Mouse (Mus musculus) layer of hippocampus, postnatal 10 days (tissue): ENCODE data around the gene Aftph. TPM values are rescaled to one million over a fixed set of nuclear protein-coding genes. Genes with fewer than 3 reads are reported as not detected.
"Not testable (repeated sequence)": the region's sequence is repeated elsewhere in the genome, so short reads cannot be mapped to it uniquely, and the experiment has no call there.

Experiments
- DNase-seq, 2 experiments: peaks; one replicate each; pipeline ENCODE4 v3.0.0; 2021; ENCODE audit warnings: low spot score in 2 of 2
- long read RNA-seq: library from polyadenylated mRNA; stranded (forward); transcript quantifications from one replicate; pipeline ENCODE4 v2.0.0, GENCODE M21; 2023
- total RNA-seq, 2 experiments: library from RNA; stranded (reverse); gene quantifications; 2 replicates each; pipeline ENCODE4 v1.2.3; 2021

Aftph gene
- 10 to 100 TPM; 49.7 to 58.5 TPM for total RNA-seq
- long read RNA-seq, transcript Aftph-201 (9 exons, 3,998 nt): major isoform, 5 of 19 reads
- long read RNA-seq, partial matches to known transcripts: 0 of 19 reads
- long read RNA-seq, other reads (novel, unspliced or antisense): 12 of 19 reads

DNA sequence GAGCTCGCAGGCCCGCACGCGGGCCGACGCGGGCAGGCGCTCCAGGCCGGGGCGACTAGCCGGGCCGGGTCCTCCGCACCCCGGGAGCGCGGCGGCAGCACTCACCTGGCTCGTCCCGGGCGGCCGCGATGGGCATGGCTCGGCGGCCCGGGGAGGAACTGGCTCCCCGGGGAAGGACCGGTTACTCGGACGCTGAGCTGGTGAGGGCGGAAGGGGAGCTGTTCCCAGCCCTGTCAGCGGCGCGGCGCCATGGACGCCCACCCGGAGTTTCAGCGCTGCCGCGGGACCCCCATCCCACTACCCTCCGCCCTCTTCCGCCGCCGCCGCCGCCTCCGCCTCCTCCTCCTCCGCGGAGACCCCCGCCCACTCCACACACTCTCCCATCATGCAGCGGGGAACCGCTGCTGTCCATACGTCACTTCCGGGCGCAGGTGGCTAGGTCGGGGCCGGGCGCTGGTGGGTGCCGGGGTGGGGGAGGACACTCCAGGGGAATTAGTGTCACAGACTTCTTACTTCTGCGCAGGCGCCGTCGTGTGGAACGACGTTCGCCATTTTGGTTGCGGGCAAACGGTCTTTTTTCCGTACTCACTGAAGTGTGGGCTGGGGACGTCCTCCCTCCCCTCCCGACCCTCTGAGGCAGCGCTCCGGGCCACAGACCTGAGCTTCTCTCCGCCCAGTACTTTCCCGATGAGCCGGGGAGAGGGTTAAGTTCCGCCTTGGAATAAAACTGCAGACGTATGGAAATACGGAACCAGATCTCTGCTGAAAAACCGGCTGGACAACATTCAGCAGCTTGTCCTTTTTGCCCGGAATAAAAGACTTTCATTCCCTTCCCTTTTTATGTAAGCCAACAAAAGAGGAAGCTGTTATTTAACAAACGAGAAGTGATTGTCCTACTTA is at the start of gene Aftph:
Gene Aftph (minus strand): TSS at position 389 of the 900 bp plus-strand sequence.
- peak; percentile 97 to 98 for DNase-seq

- DNase-seq: no peak
These were observed 47.6 kb upstream of the Aftph start for GRCm38 (mm10) chr11:20789015-20789414.

DNA sequence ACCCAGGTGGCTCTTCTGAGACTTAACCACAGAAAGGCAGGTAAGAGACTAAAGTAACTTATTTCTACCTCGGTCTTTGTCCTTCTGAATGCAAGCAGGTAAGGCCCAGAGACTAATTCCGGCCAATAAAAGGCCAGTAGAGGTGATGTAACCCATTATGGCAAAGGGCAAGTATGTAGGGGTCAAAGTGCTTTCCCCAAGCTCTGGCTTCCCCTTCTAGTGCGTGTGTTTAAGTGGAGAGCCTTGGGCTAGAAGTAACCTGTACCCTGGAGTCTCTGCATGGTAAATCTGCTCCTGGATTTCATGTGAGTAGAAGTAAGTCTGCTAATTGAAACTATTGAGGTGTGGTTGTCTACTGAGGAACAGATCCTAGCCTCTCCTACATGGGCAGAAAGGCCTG is 46.7 kb upstream of the Aftph start:
- DNase-seq: no peak

DNA sequence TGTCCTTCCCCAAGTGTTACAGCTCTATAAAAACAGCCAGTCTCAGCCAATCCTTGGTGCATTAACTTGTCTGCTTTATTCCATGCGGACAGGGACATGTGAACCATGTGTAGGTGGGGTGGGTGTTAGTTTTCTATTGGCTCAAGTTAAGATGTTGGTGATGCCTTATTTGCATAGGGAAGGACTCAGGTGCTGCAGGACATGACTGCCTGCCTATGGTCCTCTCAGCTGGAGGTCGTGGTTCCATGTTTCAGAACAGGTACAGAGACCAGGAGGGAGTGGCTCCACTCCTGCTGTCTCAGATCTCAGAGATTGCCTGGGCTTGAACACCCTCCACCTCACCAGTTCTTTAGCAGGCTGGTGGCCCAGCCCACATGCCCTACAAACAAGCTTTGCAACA is 44.8 kb upstream of the Aftph start:
- DNase-seq: no peak

GRCm38 (mm10) chr11:20785186-20785585 is 43.8 kb upstream of the Aftph start:
- no peak for DNase-seq

- DNase-seq: no peak
These were observed 43.4 kb upstream of the Aftph start for GRCm38 (mm10) chr11:20784776-20785175.

- DNase-seq: no peak
These were observed 42.1 kb upstream of the Aftph start for GRCm38 (mm10) chr11:20783467-20783866.

GRCm38 (mm10) chr11:20782620-20783019 is 41.2 kb upstream of the Aftph start:
- DNase-seq: no peak

DNA sequence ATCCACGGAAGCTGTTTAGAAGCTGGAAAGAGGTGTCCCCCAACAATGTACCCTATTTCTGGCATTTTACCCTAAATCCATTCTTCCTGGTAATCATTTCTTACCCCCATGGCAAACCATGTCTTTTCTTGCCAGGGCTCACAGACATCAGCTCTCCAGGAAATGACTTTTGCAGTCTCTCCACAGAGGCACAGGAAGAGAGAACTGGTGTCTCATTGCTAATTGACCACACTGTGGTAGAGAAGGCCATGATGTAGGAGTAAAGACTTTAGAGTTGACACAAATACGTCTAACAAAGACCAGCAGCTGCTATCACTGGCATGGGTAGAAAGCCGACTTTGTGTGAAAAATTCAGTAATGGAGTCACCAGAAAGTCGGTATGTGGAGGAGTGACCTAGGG is 38.9 kb upstream of the Aftph start:
- no peak for DNase-seq

GRCm38 (mm10) chr11:20778861-20779563 is 37.6 kb upstream of the Aftph start:
- no peak for DNase-seq

DNA sequence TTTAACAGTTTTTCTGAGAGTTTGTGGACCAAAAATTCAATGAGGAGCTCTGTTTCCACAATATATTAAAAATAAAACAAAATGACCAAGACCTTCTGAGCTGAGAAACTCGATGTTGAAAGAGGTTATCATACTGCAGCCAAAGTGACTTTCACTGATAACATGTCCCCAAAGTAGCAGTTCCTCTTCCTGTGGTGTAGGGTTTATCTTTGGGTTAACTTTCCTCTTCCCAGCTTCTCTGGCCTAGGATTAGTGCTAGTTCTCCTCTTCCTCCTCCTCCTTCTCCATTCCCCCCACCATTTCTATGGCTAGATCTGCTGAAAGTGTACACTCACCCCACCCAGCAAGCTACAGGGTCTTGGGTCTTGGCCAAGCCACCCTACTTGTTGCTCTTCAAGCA is 36.9 kb upstream of the Aftph start:
- no peak for DNase-seq

DNA sequence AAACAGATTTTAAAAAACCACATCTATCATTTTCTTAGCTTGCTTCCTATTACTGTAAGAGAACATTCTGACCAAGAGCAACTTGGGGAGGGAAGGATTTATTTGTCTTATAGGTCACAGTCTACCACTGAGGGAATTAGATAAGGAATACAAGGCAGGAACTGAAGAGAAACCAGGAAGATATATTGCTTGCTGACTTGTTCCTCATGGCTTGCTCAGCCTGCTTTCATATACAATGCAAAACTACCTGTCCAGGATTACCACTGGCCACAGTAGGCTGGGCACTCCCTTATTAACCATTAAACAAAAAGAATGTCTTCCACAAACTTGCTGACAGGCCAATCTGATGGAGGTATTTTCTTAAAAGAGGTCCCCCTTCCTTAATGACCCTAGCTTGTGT is 35.3 kb upstream of the Aftph start:
- no peak for DNase-seq

- DNase-seq: no peak
These were observed 31.3 kb upstream of the Aftph start for GRCm38 (mm10) chr11:20772642-20773041.

DNA sequence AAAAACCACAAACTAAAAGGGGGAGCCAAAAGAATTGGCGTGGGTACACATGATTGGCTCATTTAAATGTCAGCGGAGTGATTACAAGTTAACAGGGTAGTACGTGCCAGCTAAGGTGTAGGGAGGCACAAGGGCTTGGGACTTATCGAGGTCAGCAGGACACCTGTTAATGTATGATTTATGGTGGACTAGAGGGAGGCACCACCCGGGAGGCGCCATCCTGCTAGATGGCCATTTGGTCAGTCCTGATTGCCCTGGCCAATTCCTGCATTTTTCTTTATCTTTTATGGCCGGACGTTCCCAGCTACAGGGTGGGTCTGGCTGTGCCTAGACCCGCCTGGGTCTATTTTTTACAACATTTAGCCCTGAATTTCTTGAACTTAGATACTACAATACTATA is 30.4 kb upstream of the Aftph start:
- not testable (repeated sequence) for DNase-seq

DNA sequence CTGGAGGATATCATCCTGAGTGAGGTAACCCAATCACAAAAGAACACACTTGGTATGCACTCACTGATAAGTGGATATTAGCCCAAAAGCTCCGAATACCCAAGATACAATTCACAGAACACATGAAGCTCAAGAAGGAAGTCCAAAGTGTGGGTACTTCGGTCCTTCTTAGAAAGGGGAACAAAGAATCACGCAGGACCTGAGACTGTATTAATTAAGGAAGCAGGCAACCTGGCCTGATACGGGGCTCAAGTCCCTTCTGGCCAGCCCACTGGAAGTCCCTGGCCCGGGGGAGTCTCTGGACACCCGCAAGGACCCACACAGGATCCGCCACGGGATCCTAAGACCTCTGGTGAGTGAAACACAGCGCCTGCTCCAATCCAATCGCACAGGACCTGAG is 20.6 kb upstream of the Aftph start:
- DNase-seq: not testable (repeated sequence)

GRCm38 (mm10) chr11:20750573-20750972 is 9.2 kb upstream of the Aftph start:
- DNase-seq: no peak

DNA sequence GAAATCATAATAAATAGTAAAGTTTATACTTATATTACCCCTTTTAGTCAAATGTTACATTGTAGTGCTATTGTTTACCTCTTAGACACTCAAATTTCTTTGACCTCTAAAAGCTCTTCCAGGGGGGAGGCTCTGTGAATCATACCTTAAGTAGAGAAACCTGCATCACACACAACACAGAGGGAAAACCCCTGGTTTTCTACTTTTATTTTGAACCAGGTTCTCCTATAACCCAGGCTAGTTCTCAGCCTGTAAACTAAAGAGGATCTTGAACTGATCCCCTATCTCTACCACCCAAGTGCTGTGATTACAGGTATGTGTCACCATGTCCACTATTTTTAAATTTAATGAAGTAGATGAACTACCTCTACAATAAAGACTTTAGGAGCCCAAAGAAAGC is 2.0 kb upstream of the Aftph start:
- no peak for DNase-seq

DNA sequence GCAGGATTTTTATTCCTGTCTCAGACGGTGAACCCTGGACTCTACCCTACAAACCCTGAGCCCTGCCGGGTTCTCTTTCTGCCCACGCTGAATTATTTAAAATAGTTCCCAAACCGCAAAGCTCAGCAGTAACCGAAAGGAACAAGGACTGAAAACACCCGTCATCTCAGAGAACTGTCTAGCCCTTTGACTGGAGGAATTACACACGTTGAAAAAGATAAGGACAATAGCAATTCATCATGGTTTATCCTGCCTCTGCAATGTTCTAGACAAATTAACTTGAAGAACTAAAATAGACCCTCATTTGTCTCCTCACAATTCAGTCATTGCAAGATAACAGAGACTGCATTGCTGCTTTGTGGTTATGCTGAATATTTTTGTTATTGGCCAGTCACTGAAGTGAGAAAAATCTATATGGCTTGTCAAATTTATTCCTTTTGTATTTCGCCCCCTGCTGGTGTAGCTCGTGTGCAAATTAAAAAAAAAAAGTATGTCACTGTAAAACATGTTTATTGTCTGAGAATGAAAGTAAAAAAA is 1.0 kb upstream of the Aftph start:
- DNase-seq: peak; percentile 53 to 69

DNA sequence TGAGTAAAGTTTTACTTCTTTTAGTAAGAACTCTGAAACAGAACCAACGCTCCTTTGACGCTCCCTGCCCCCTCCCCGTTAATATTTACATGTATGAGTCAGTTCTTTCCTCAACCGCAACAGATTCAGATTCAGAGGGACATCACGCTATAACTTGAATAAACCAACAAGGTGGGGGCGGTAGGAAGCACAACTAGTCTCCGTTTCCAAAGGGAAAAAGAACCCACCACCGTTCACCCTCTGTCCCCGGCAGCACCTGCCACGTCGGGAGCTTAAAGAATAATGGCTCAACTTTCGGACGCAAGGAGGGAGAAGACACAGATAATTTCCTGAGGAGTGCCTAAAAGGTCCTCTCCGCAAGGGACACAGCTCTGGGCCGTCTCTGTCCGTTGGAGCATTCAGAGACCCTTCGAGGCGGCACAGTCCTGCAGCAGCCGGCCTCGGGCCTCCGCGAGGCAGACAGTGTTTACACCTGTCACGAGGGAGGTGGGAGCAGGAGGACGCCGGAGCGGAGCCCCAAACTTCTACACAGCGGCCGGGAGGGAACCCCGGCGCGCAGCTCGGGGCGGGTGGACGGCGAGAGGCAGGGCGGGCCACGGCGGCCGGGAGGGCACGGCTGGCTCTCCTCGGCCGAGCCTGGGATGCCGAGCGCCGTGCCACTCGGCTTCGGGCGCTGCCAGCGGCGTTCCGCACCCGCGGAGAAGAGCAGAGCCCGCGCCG is 748 bp downstream of the Aftph start:
- peak in 1 of 2 experiments; percentile 49 for DNase-seq

GRCm38 (mm10) chr11:20734066-20734465 is 7.3 kb downstream of the Aftph start:
- DNase-seq: no peak

DNA sequence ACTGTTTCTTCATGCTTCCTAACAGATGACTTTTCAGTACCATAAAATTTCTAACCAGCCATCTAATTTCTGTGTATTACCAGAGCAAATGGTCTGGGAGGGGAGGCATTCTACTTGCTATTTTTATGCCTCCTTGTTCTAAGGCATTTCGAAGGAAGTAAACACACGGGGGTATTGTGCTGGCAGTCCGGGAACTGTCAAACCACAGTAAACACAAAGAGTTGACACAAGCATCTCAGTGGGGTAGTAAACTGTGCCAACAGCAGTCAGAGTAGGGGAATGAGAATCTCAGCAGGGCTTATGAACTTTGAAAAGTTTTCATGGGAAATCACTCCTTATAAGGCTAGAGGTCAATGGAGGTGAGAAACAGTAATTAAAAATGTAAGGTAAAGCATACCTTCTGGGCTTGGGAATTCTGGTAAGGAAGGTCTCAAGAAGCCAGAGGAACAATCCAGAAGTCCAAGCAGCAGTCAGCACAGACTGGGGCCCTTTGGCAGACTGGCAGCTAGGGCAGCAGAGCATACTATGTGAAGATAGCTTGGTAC is 7.8 kb downstream of the Aftph start:
- no peak for DNase-seq
